In the genomic region with DNA sequence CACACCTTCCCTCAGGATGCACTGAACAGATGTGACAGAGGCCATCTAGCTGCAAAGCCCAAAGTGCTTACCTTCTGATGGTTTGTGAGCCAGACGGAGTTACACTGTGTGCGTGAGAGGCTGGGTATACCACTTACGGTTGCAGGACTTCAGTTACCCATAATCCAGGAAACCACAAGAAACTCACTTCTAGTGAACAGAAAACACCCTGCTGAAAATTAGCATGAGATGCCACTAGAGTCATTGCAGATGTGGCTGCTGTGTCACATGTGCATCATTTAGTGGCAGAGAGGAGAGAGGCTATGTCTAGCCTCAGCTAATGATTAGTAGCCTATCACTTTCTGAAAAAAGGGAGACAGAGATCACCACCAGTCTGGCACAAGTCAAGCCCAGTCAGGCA, we compare ENCODE assay signal across 21 mouse cellular contexts.
"Had no signal": no experiment of that assay in that cellular context is flagged by ENCODE, and none has a peak within 500 bp of the region (broad histone marks: within the 10 kb centered on the region; RNA-seq: fewer than 3 reads in every experiment).

No protein-coding gene starts in this region.

- DNase-seq: lung, adult 18-20 months; lung, embryonic 14.5 days; lung, postnatal 10 days; lung, postnatal 4 days; midbrain, embryonic 14.5 days; retina, postnatal 1 day; right cerebral cortex, adult 18-20 months; right cerebral cortex, postnatal 25 days; right cerebral cortex, postnatal 4 days; spleen, adult 18-20 months; thymus, adult 2 months; thymus, postnatal 25 days; thymus, postnatal 4 days had no signal

- H3K9me3 ChIP-seq: megakaryocyte, embryonic 14.5 days; midbrain, embryonic 12.5 days; neural tube, embryonic 13.5 days; neural tube, embryonic 15.5 days; stomach, embryonic 15.5 days had no signal

- H3K27me3 ChIP-seq: midbrain, embryonic 12.5 days; neural tube, embryonic 13.5 days; neural tube, embryonic 15.5 days; stomach, embryonic 15.5 days had no signal

- H3K4me1 ChIP-seq: midbrain, embryonic 12.5 days; neural tube, embryonic 13.5 days; neural tube, embryonic 15.5 days; stomach, embryonic 15.5 days had no signal

- H3K4me2 ChIP-seq: lung, embryonic 14.5 days; midbrain, embryonic 12.5 days; neural tube, embryonic 13.5 days; neural tube, embryonic 15.5 days; stomach, embryonic 15.5 days had no signal

- ATAC-seq: midbrain, embryonic 16.5 days had no signal

- H3K4me3 ChIP-seq: megakaryocyte, embryonic 14.5 days; midbrain, embryonic 12.5 days; myocyte; neural tube, embryonic 13.5 days; neural tube, embryonic 15.5 days; stomach, embryonic 15.5 days had no signal

- H3K36me3 ChIP-seq: midbrain, embryonic 12.5 days; neural tube, embryonic 13.5 days; neural tube, embryonic 15.5 days; stomach, embryonic 15.5 days had no signal

- H3K27ac ChIP-seq: midbrain, embryonic 12.5 days; neural tube, embryonic 13.5 days; neural tube, embryonic 15.5 days; stomach, embryonic 15.5 days; stomach, postnatal 0 days had no signal

- H3K9ac ChIP-seq: lung, embryonic 14.5 days; midbrain, embryonic 12.5 days; neural tube, embryonic 13.5 days; neural tube, embryonic 15.5 days; stomach, embryonic 15.5 days had no signal
